Mouse (Mus musculus): ENCODE data around the gene Cxcl14.

GRCm38 (mm10) chr13:56316930-56317329, 20.6 kb upstream of the Cxcl14 start:
- TF ChIP-seq CTCF (IDR thresholded peaks at IDR 0.05; ENCODE audit: low read depth, low read length) (no peak), POLR2A (IDR thresholded peaks at IDR 0.05; ENCODE audit: extremely low read depth, insufficient read depth, low read length) (no peak)

Measured in liver, adult 2 months (tissue).